Mouse (Mus musculus) stomach, embryonic 14.5 days (tissue): ENCODE data around the gene Bbof1. TPM values are rescaled to one million over a fixed set of nuclear protein-coding genes. Genes with fewer than 3 reads are reported as not detected.

Experiments
- polyA plus RNA-seq: library from polyadenylated mRNA; unstranded; fragments of >200 nt; fragmentation: Nextera tagmentation; extraction: Ambion mirVana; gene quantifications from 2 replicates; pipeline ENCODE4 v1.2.1, GENCODE M21; 2014

Gene Bbof1
- polyA plus RNA-seq, 1 experiment from 2014 or later, result 1.5 TPM

Other genes with a start within 250 kb of the Bbof1 start
- gene Elmsan1, start 190.2 kb upstream of the Bbof1 start, polyA plus RNA-seq, result 10.2 and 10.6 TPM in 2 replicates
- 18.5 and 19.9 TPM in 2 replicates for gene Ptgr2, start 123.8 kb upstream of the Bbof1 start, polyA plus RNA-seq
- 76.9 and 77.0 TPM in 2 replicates for gene Zfp410, start 92.2 kb upstream of the Bbof1 start, polyA plus RNA-seq
- 52.6 and 52.7 TPM in 2 replicates for gene Coq6, start 47.4 kb upstream of the Bbof1 start, polyA plus RNA-seq
- gene Fam161b, start 47.2 kb upstream of the Bbof1 start, polyA plus RNA-seq, result 2.7 and 3.4 TPM in 2 replicates
- 15.0 and 15.8 TPM in 2 replicates for gene Entpd5, start within 50 bp of the Bbof1 start, polyA plus RNA-seq
- 24.8 and 26.0 TPM in 2 replicates for gene Rnf113a2, start 8.1 kb downstream of the Bbof1 start, polyA plus RNA-seq
- 35.5 and 40.1 TPM in 2 replicates for gene Aldh6a1, start 41.9 kb downstream of the Bbof1 start, polyA plus RNA-seq
- 20.4 and 23.0 TPM in 2 replicates for gene Lin52, start 42.4 kb downstream of the Bbof1 start, polyA plus RNA-seq
- not detected in 2 replicates for gene Vsx2, start 160.7 kb downstream of the Bbof1 start, polyA plus RNA-seq
- gene Abcd4, start 208.3 kb downstream of the Bbof1 start, polyA plus RNA-seq, result 13.4 and 15.0 TPM in 2 replicates
- gene Vrtn, start 231.9 kb downstream of the Bbof1 start, polyA plus RNA-seq, result not detected in 2 replicates